Mouse (Mus musculus) heart, adult 2 months (tissue): ENCODE measurements around the gene Gm20696.

ENCODE experiments used
- CTCF ChIP-seq: fragments of 200-600 bp; IDR thresholded peaks from 2 replicates; pipeline ENCODE4 v1.8.1; 2022; ENCODE audit warnings: antibody characterized with exemption, mild to moderate bottlenecking, moderate library complexity
- EP300 ChIP-seq: fragments of 200-500 bp; IDR thresholded peaks from 2 replicates; pipeline ENCODE4 v1.6.1; 2011; ENCODE audit warnings: low read depth, low read length, control low read depth; ENCODE audit not compliant: insufficient read depth
- POLR2A ChIP-seq: fragments of 200-500 bp; IDR thresholded peaks from 2 replicates; pipeline ENCODE4 v1.6.1; 2011; ENCODE audit warnings: mild to moderate bottlenecking, low read depth, low read length, control low read depth; ENCODE audit not compliant: insufficient read depth

DNA sequence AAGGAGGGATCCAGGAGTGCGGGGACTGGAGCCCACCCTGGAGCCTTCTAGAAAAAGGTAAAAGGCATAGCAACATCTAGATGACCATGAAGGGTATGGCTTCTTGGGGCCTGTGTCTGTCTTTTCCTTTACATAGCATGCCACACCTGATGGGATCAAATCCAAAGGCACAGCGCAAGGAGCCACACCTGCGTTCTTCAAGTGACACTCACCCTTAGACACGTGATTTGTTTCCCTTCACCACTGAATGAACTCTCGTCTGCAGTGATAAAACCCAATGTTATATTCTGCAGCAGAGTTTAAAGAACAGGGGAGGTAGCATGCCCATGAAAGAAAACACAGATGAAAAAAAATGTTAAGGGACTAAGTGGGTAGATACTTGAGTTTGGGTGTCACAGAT, 257.0 kb downstream of the Gm20696 start:
- TF ChIP-seq CTCF (no peak), EP300 (no peak), POLR2A (no peak)
